Mouse (Mus musculus) MEL (cell line): ENCODE results near the gene Clk1.

ENCODE experiments used
- CHD1 ChIP-seq: IDR thresholded peaks from 2 replicates; pipeline ENCODE4 v1.6.1; 2012; ENCODE audit warnings: low read depth, mild to moderate bottlenecking, inconsistent platforms, low read length, improper control_type of control experiment
- CTCF ChIP-seq, 3 experiments: IDR thresholded peaks in 2 of 3; conservative IDR thresholded peaks in 1 of 3; 2 replicates each; pipeline ENCODE4 v1.5.1; 2011 to 2012; ENCODE audit warnings: low read length in 3 of 3, low read depth in 2 of 3, mild to moderate bottlenecking in 2 of 3, improper control_type of control experiment in 1 of 3, inconsistent platforms in 1 of 3, mixed read lengths in 1 of 3, moderate library complexity in 1 of 3; ENCODE audit not compliant: control insufficient read depth in 1 of 3, insufficient read depth in 1 of 3, poor library complexity in 1 of 3, severe bottlenecking in 1 of 3
- EP300 ChIP-seq, 2 experiments: IDR thresholded peaks; 2 replicates each; pipeline ENCODE4 v1.6.1; 2011; ENCODE audit warnings: improper control_type of control experiment in 2 of 2, low read length in 2 of 2, low read depth in 1 of 2, mild to moderate bottlenecking in 1 of 2
- GATA1 ChIP-seq: IDR thresholded peaks from 2 replicates; pipeline ENCODE4 v1.6.1; 2011; ENCODE audit warnings: low read depth, low read length, improper control_type of control experiment
- MYC ChIP-seq: IDR thresholded peaks from 2 replicates; pipeline ENCODE4 v1.6.1; 2011; ENCODE audit warnings: low read depth, mild to moderate bottlenecking, low read length, improper control_type of control experiment, moderate library complexity
- POLR2A ChIP-seq, 2 experiments: IDR thresholded peaks; 2 replicates each; pipeline ENCODE4 v1.6.1; 2011 to 2012; ENCODE audit warnings: low read length in 2 of 2, mild to moderate bottlenecking in 2 of 2, control low read depth in 1 of 2, improper control_type of control experiment in 1 of 2, low read depth in 1 of 2, moderate library complexity in 1 of 2; ENCODE audit not compliant: control insufficient read depth in 1 of 2, insufficient read depth in 1 of 2, poor library complexity in 1 of 2
- POLR2AphosphoS2 ChIP-seq: IDR thresholded peaks from 2 replicates; pipeline ENCODE4 v1.6.1; 2011; ENCODE audit warnings: low read length, improper control_type of control experiment
- SIN3A ChIP-seq: IDR thresholded peaks from 2 replicates; pipeline ENCODE4 v1.6.1; 2012; ENCODE audit warnings: low read length, improper control_type of control experiment, inconsistent platforms
- USF1 ChIP-seq: IDR thresholded peaks from 2 replicates; pipeline ENCODE4 v1.6.1; 2014; ENCODE audit warnings: low read depth, mild to moderate bottlenecking, inconsistent platforms, low read length, improper control_type of control experiment, moderate library complexity

DNA sequence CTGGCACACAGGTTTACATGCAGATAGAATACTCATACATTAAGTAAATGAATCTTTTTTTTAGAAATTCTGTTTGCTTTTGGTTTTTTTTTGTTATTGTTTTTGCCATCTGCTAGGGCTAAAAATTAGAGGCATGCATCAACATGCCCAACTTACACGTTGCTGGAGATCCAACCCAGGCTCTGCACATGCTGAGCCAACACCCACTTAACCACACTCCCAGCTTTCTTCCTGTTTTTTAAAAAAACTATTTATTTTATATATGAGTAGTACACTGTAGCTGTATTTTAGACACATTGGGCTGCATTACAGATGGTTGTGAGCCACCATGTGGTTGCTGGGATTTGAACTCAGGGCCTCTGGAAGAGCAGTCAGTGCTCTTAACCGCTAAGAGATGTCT is 7.8 kb downstream of the Clk1 start:
- TF ChIP-seq POLR2A (IDR thresholded peaks at IDR 0.05; ENCODE audit: control insufficient read depth in 1 of 2, insufficient read depth in 1 of 2, low read depth in 1 of 2, low read length in 2 of 2, poor library complexity in 1 of 2) (no peak), SIN3A (no peak), CHD1 (no peak), CTCF (IDR thresholded peaks at IDR 0.05 in 2 of 3, conservative IDR thresholded peaks at IDR 0.05 in 1 of 3; ENCODE audit: control insufficient read depth in 1 of 3, insufficient read depth in 1 of 3, low read depth in 2 of 3, low read length in 3 of 3, poor library complexity in 1 of 3, severe bottlenecking in 1 of 3) (no peak), MYC (no peak), GATA1 (no peak), USF1 (no peak), EP300 (IDR thresholded peaks at IDR 0.05; ENCODE audit: low read depth in 1 of 2, low read length in 2 of 2) (no peak), POLR2AphosphoS2 (no peak)
